Mouse (Mus musculus) left cerebral cortex, postnatal 10 days (tissue): ENCODE results near the gene Vav3. TPM values are rescaled to one million over a fixed set of nuclear protein-coding genes. Genes with fewer than 3 reads are reported as not detected.

Source experiments
- DNase-seq, 2 experiments: peaks; one replicate each; pipeline ENCODE4 v3.0.0; 2021 to 2022; ENCODE audit warnings: low spot score in 2 of 2, mixed read lengths in 1 of 2; ENCODE audit errors: extremely low spot score in 1 of 2
- intact Hi-C: fragments of 180-260 bp; cut with DNase I; formaldehyde crosslinking; loops from one replicate; pipeline ENCODE4 v1.15.1; 2025
- total RNA-seq, 2 experiments: library from RNA; stranded (reverse); gene quantifications; 2 replicates each; pipeline ENCODE4 v1.2.3; 2021

The Vav3 gene
- total RNA-seq, 2 experiments from 2014 or later: 2.8 TPM

- intact Hi-C loops: no loop called here
- no peak for DNase-seq
Measured at GRCm38 (mm10) chr3:109621721-109622120, 281.3 kb downstream of the Vav3 start.

GRCm38 (mm10) chr3:109622361-109622760, 281.9 kb downstream of the Vav3 start:
- DNase-seq: no peak
- intact Hi-C loops: no loop called here

- intact Hi-C loops: no loop called here
- no peak for DNase-seq
Measured at GRCm38 (mm10) chr3:109622816-109623215, 282.4 kb downstream of the Vav3 start.

GRCm38 (mm10) chr3:109623770-109624169, 283.3 kb downstream of the Vav3 start:
- DNase-seq: no peak
- intact Hi-C loops: no loop called here

GRCm38 (mm10) chr3:109636045-109636444, 295.6 kb downstream of the Vav3 start:
- intact Hi-C loops: no loop called here

GRCm38 (mm10) chr3:109639386-109639785, 298.9 kb downstream of the Vav3 start:
- intact Hi-C loops: no loop called here
- DNase-seq: no peak

More at GRCm38 (mm10) chr3:109636045-109636444, 295.6 kb downstream of the Vav3 start:
- DNase-seq: no peak

GRCm38 (mm10) chr3:109640796-109641195, 300.3 kb downstream of the Vav3 start:
- intact Hi-C loops: no loop called here
- DNase-seq: no peak

- intact Hi-C loops: no loop called here
- DNase-seq: no peak
Measured at GRCm38 (mm10) chr3:109648242-109648641, 307.8 kb downstream of the Vav3 start.

- intact Hi-C loops: no loop called here
Measured at GRCm38 (mm10) chr3:109651479-109651878, 311.0 kb downstream of the Vav3 start.

GRCm38 (mm10) chr3:109652860-109653631, 312.6 kb downstream of the Vav3 start:
- intact Hi-C loops: no loop called here
- DNase-seq: no peak

More at GRCm38 (mm10) chr3:109651479-109651878, 311.0 kb downstream of the Vav3 start:
- DNase-seq: no peak

GRCm38 (mm10) chr3:109654386-109654785, 313.9 kb downstream of the Vav3 start:
- DNase-seq: no peak

GRCm38 (mm10) chr3:109671716-109672115, 331.3 kb downstream of the Vav3 start:
- no peak for DNase-seq
- intact Hi-C loops: no loop called here

More at GRCm38 (mm10) chr3:109654386-109654785, 313.9 kb downstream of the Vav3 start:
- intact Hi-C loops: no loop called here

- intact Hi-C loops: no loop called here
- DNase-seq: no peak
Measured at GRCm38 (mm10) chr3:109672925-109673324, 332.5 kb downstream of the Vav3 start.

GRCm38 (mm10) chr3:109680281-109680680, 339.8 kb downstream of the Vav3 start:
- no peak for DNase-seq
- intact Hi-C loops: no loop called here

GRCm38 (mm10) chr3:109681863-109682262, 341.4 kb downstream of the Vav3 start:
- intact Hi-C loops: no loop called here
- DNase-seq: no peak

GRCm38 (mm10) chr3:109683608-109684295, 343.3 kb downstream of the Vav3 start:
- intact Hi-C loops: no loop called here
- peak in 1 of 2 experiments; percentile 20 for DNase-seq

GRCm38 (mm10) chr3:109690566-109690965, 350.1 kb downstream of the Vav3 start:
- DNase-seq: no peak
- intact Hi-C loops: no loop called here

GRCm38 (mm10) chr3:109692613-109693012, 352.2 kb downstream of the Vav3 start:
- DNase-seq: no peak
- intact Hi-C loops: no loop called here

- intact Hi-C loops: no loop called here
Measured at GRCm38 (mm10) chr3:109701301-109701700, 360.8 kb downstream of the Vav3 start.

More at GRCm38 (mm10) chr3:109701301-109701700, 360.8 kb downstream of the Vav3 start:
- no peak for DNase-seq
